Mouse (Mus musculus) embryonic facial prominence, embryonic 13.5 days (tissue): ENCODE data around the gene Aamdc. TPM values are rescaled to one million over a fixed set of nuclear protein-coding genes. Genes with fewer than 3 reads are reported as not detected.

ENCODE experiments used
- ATAC-seq: fragments of 200-750 bp; cut with Nextera tagmentation; 2 replicates; pipeline ENCODE4 v1.8.0; 2017; ENCODE audit warnings: low read depth; ENCODE audit not compliant: insufficient number of reproducible peaks, insufficient read depth, low FRiP score, low TSS enrichment
- H3K27ac ChIP-seq: fragments of 300-500 bp; sonication (generic); 2 replicates; pipeline ENCODE4 v1.5.1; 2015; ENCODE audit warnings: moderate library complexity, mild to moderate bottlenecking, inconsistent platforms
- H3K27me3 ChIP-seq: fragments of 300-500 bp; sonication (generic); 2 replicates; pipeline ENCODE4 v1.6.1; 2015; ENCODE audit warnings: mild to moderate bottlenecking, inconsistent platforms
- H3K36me3 ChIP-seq: fragments of 300-500 bp; sonication (generic); 2 replicates; pipeline ENCODE4 v1.6.1; 2015; ENCODE audit warnings: mild to moderate bottlenecking, inconsistent platforms
- H3K4me1 ChIP-seq: fragments of 300-500 bp; sonication (generic); 2 replicates; pipeline ENCODE4 v1.6.1; 2015; ENCODE audit warnings: inconsistent platforms
- H3K4me2 ChIP-seq: fragments of 300-500 bp; sonication (generic); 2 replicates; pipeline ENCODE4 v1.6.1; 2015; ENCODE audit warnings: moderate library complexity, mild to moderate bottlenecking, inconsistent platforms
- H3K4me3 ChIP-seq: fragments of 300-500 bp; sonication (generic); 2 replicates; pipeline ENCODE4 v1.5.1; 2015; ENCODE audit warnings: mild to moderate bottlenecking, inconsistent platforms
- H3K9ac ChIP-seq: fragments of 300-500 bp; sonication (generic); 2 replicates; pipeline ENCODE4 v1.6.1; 2015; ENCODE audit warnings: mild to moderate bottlenecking, inconsistent platforms
- H3K9me3 ChIP-seq: fragments of 300-500 bp; sonication (generic); 2 replicates; pipeline ENCODE4 v1.6.1; 2016; ENCODE audit warnings: inconsistent platforms
- WGBS: fragments of 180-500 bp; shearing (Covaris S2); methylation state at CpG from one replicate; pipeline ENCODE4 v1.1.7; 2015; ENCODE audit warnings: mixed read lengths; 5-methylcytosine and 5-hydroxymethylcytosine counted together
- polyA plus RNA-seq: library from polyadenylated mRNA; unstranded; fragments of >200 nt; fragmentation: Nextera tagmentation; extraction: Ambion mirVana; gene quantifications from 2 replicates; pipeline ENCODE4 v1.2.1, GENCODE M21; 2015

The Aamdc gene
- polyA plus RNA-seq, 1 experiment from 2014 or later: 69.0 TPM

GRCm38 (mm10) chr7:97579976-97580842 lies 912 bp upstream of the Aamdc start:
- ATAC-seq: peak; percentile 26; the same call in 1 of the 2 replicates
- peaks cover 14% of the 10 kb centered on the region; the same call in 1 of the 2 replicates for H3K4me1 ChIP-seq
- no peaks in the 10 kb centered on the region for H3K9me3 ChIP-seq
- H3K4me2 ChIP-seq: peak overlapping the region; percentile 71
- peak overlapping the region; percentile 99 for H3K27ac ChIP-seq
- peak overlapping the region; percentile 100 for H3K4me3 ChIP-seq
- peaks cover 6% of the 10 kb centered on the region; the same call in 1 of the 2 replicates for H3K36me3 ChIP-seq
- WGBS: under 1% methylated on average over 58 of the region's 65 CpGs
- H3K27me3 ChIP-seq: no peaks in the 10 kb centered on the region
- H3K9ac ChIP-seq: peak overlapping the region; percentile 100

- no peak for ATAC-seq
- Histone ChIP-seq H3K4me2 (peak overlapping the region; percentile 71), H3K9ac (peak overlapping the region; percentile 100)
These were observed 783 bp downstream of the Aamdc start for GRCm38 (mm10) chr7:97578361-97579066.

GRCm38 (mm10) chr7:97570389-97570788 lies 8.9 kb downstream of the Aamdc start:
- peaks cover 32% of the 10 kb centered on the region for H3K36me3 ChIP-seq
- WGBS: 90% methylated on average over 1 of the region's 1 CpGs
- H3K4me3 ChIP-seq: no peak overlapping the region
- H3K4me2 ChIP-seq: no peak overlapping the region
- no peak overlapping the region for H3K9ac ChIP-seq
- no peaks in the 10 kb centered on the region for H3K4me1 ChIP-seq
- H3K9me3 ChIP-seq: no peaks in the 10 kb centered on the region
- no peaks in the 10 kb centered on the region for H3K27me3 ChIP-seq
- ATAC-seq: no peak
- no peak overlapping the region for H3K27ac ChIP-seq

More at GRCm38 (mm10) chr7:97578361-97579066, 783 bp downstream of the Aamdc start:
- peaks cover 18% of the 10 kb centered on the region for H3K36me3 ChIP-seq
- H3K4me3 ChIP-seq: peak overlapping the region; percentile 100
- H3K27me3 ChIP-seq: no peaks in the 10 kb centered on the region
- H3K9me3 ChIP-seq: no peaks in the 10 kb centered on the region
- WGBS: 32% methylated on average over 8 of the region's 8 CpGs
- H3K4me1 ChIP-seq: peaks cover 11% of the 10 kb centered on the region; the same call in 1 of the 2 replicates
- H3K27ac ChIP-seq: peak overlapping the region; percentile 99

- Histone ChIP-seq H3K4me3 (no peak overlapping the region), H3K9me3 (no peaks in the 10 kb centered on the region), H3K36me3 (peaks cover 31% of the 10 kb centered on the region), H3K27me3 (no peaks in the 10 kb centered on the region), H3K27ac (no peak overlapping the region), H3K4me2 (no peak overlapping the region), H3K9ac (no peak overlapping the region), H3K4me1 (no peaks in the 10 kb centered on the region)
- WGBS: 82% methylated on average over 4 of the region's 4 CpGs
- ATAC-seq: no peak
These were observed 9.9 kb downstream of the Aamdc start for GRCm38 (mm10) chr7:97569372-97569771.

GRCm38 (mm10) chr7:97563576-97563975 lies 15.7 kb downstream of the Aamdc start:
- H3K9me3 ChIP-seq: no peaks in the 10 kb centered on the region
- H3K4me1 ChIP-seq: no peaks in the 10 kb centered on the region
- H3K27ac ChIP-seq: no peak overlapping the region
- H3K4me3 ChIP-seq: no peak overlapping the region
- no peak for ATAC-seq
- no peak overlapping the region for H3K4me2 ChIP-seq
- peaks cover 18% of the 10 kb centered on the region; the same call in 1 of the 2 replicates for H3K36me3 ChIP-seq
- H3K27me3 ChIP-seq: no peaks in the 10 kb centered on the region
- H3K9ac ChIP-seq: no peak overlapping the region
- 84% methylated on average over 2 of the region's 2 CpGs for WGBS

GRCm38 (mm10) chr7:97550673-97551072 lies 28.6 kb downstream of the Aamdc start:
- 89% methylated on average over 9 of the region's 9 CpGs for WGBS
- no peak for ATAC-seq
- H3K4me2 ChIP-seq: no peak overlapping the region

GRCm38 (mm10) chr7:97549301-97549700 lies 30.0 kb downstream of the Aamdc start:
- Histone ChIP-seq H3K27me3 (no peaks in the 10 kb centered on the region), H3K36me3 (peaks cover 16% of the 10 kb centered on the region), H3K4me1 (no peaks in the 10 kb centered on the region), H3K9ac (no peak overlapping the region), H3K4me2 (no peak overlapping the region), H3K4me3 (no peak overlapping the region), H3K27ac (no peak overlapping the region), H3K9me3 (no peaks in the 10 kb centered on the region)
- WGBS: 92% methylated on average over 10 of the region's 10 CpGs
- ATAC-seq: no peak

More at GRCm38 (mm10) chr7:97550673-97551072, 28.6 kb downstream of the Aamdc start:
- Histone ChIP-seq H3K27ac (no peak overlapping the region), H3K27me3 (no peaks in the 10 kb centered on the region), H3K4me3 (no peak overlapping the region), H3K9ac (no peak overlapping the region), H3K9me3 (no peaks in the 10 kb centered on the region), H3K4me1 (no peaks in the 10 kb centered on the region), H3K36me3 (peaks cover 16% of the 10 kb centered on the region)

GRCm38 (mm10) chr7:97546462-97546861 lies 32.8 kb downstream of the Aamdc start:
- ATAC-seq: no peak
- Histone ChIP-seq H3K4me1 (no peaks in the 10 kb centered on the region), H3K27ac (no peak overlapping the region), H3K27me3 (no peaks in the 10 kb centered on the region), H3K36me3 (peaks cover 38% of the 10 kb centered on the region), H3K9me3 (no peaks in the 10 kb centered on the region), H3K9ac (no peak overlapping the region), H3K4me2 (no peak overlapping the region), H3K4me3 (no peak overlapping the region)
- WGBS: 81% methylated on average over 2 of the region's 2 CpGs

GRCm38 (mm10) chr7:97536571-97536970 lies 42.7 kb downstream of the Aamdc start:
- Histone ChIP-seq H3K4me2 (no peak overlapping the region), H3K27me3 (no peaks in the 10 kb centered on the region), H3K27ac (no peak overlapping the region), H3K9me3 (no peaks in the 10 kb centered on the region), H3K36me3 (peaks cover 93% of the 10 kb centered on the region), H3K4me1 (no peaks in the 10 kb centered on the region), H3K9ac (no peak overlapping the region), H3K4me3 (no peak overlapping the region)
- 83% methylated on average over 5 of the region's 5 CpGs for WGBS
- ATAC-seq: no peak

- H3K27ac ChIP-seq: no peak overlapping the region
- no peak overlapping the region for H3K4me2 ChIP-seq
- H3K4me1 ChIP-seq: no peaks in the 10 kb centered on the region
- H3K27me3 ChIP-seq: no peaks in the 10 kb centered on the region
- no peaks in the 10 kb centered on the region for H3K9me3 ChIP-seq
- WGBS: 91% methylated on average over 5 of the region's 5 CpGs
- no peak overlapping the region for H3K4me3 ChIP-seq
- ATAC-seq: no peak
- H3K36me3 ChIP-seq: peaks cover 93% of the 10 kb centered on the region
- no peak overlapping the region for H3K9ac ChIP-seq
These were observed 43.8 kb downstream of the Aamdc start for GRCm38 (mm10) chr7:97535531-97535930.

GRCm38 (mm10) chr7:97519935-97520334 lies 59.4 kb downstream of the Aamdc start:
- H3K9ac ChIP-seq: no peak overlapping the region
- no peaks in the 10 kb centered on the region for H3K27me3 ChIP-seq
- ATAC-seq: no peak
- H3K36me3 ChIP-seq: peaks cover 81% of the 10 kb centered on the region
- no peak overlapping the region for H3K27ac ChIP-seq
- H3K9me3 ChIP-seq: no peaks in the 10 kb centered on the region
- no peak overlapping the region for H3K4me2 ChIP-seq
- WGBS: 93% methylated on average over 2 of the region's 2 CpGs
- H3K4me3 ChIP-seq: no peak overlapping the region
- no peaks in the 10 kb centered on the region for H3K4me1 ChIP-seq
